Mouse (Mus musculus) adrenal gland, postnatal 25 days (tissue): ENCODE measurements around the gene Calu. TPM values are rescaled to one million over a fixed set of nuclear protein-coding genes. Genes with fewer than 3 reads are reported as not detected.
"Not testable (repeated sequence)": the region's sequence is repeated elsewhere in the genome, so short reads cannot be mapped to it uniquely, and the experiment has no call there.

Experiments used
- DNase-seq: peaks from one replicate; pipeline ENCODE4 v3.0.0; 2021; ENCODE audit warnings: mixed read lengths
- long read RNA-seq: library from polyadenylated mRNA; stranded (forward); transcript quantifications from one replicate; pipeline ENCODE4 v2.0.0, GENCODE M21; 2021
- total RNA-seq: library from RNA; stranded (reverse); gene quantifications from 2 replicates; pipeline ENCODE4 v1.2.3, GENCODE M21; 2021

Calu gene
- total RNA-seq, result 126 and 127 TPM in 2 replicates
- long read RNA-seq, transcript Calu-201 (7 exons, 3,229 nt), result major isoform, 33 of 80 reads
- long read RNA-seq, transcript Calu-202 (7 exons, 2,670 nt), result minor isoform, 24 of 80 reads
- long read RNA-seq, partial matches to known transcripts, result 5 of 80 reads
- long read RNA-seq, other reads (novel, unspliced or antisense), result 18 of 80 reads

DNA sequence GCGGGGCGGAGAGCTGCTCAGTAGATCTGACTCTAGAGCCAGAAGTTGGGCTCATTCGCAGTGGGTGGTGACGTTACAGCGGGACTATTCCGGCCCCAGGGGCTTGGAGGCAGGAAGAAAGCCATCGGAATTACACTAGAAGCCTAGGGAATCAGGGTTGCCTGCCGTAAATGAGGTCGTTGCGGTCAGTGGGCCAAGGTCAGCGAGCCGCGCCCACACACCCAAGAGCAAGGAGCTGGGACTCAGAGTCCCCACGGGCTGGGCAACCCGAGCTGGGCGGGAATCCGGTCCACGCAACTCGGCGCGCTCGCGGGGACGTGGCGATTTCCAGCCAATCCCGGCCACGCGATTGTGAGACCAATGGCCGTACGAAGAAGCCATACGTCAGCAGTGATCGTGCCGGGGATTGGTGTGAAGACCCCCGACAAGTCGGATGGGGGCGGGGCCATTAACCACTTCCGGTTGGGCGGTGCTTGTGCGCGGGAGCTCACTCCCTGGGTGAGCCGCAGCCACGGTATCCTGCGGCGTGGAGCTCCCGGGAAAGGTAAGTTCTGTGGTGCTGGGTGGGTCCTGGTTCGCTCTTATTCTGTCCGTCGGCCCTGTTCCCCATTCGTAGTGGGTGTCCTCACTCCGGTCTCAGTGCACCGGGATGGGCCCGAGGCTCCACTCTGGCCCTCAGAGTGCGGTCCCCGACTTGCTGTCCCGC lies at the start of gene Calu:
Gene Calu (plus strand): TSS at position 405 of the 706 bp plus-strand sequence.
- DNase-seq, result peak; percentile 100

DNA sequence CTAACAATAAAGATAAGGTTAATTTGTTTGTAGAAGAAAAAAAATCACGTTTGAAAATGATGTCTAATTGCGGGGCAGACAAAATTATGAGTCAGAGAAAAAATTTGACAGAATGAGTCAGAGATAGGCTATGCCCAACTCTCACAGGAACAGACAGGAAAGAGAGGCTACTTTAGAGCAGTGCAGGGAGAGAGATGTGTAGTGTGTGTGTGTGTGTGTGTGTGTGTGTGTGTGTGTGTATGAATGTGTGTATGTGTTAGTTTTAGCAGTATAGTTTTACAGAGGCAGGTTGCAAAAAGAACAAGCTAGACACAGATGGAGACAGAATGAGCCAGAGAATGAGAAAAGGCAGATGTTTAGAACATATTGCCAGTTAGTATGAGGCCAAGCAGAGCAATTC lies 48.8 kb upstream of the Calu start:
- DNase-seq, result no peak

DNA sequence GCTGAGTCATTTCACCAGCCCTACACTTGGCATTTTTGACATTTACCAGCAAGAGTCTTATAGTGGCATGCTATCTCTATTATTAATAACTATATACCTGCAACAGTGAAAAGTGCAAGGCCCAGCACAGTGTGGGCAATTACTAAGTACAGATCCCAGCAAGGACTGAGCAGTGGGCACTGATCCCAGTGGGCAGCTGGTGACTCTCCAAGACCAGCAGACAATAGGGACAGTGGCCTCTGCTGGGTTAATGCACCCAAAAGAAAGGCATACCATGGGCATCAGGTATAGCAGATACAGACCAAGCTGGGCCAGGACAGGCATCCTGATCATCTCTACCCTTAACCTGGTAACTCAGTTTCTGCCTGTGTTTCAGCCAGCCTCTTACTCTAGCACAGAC lies 44.6 kb upstream of the Calu start:
- DNase-seq, result no peak

DNA sequence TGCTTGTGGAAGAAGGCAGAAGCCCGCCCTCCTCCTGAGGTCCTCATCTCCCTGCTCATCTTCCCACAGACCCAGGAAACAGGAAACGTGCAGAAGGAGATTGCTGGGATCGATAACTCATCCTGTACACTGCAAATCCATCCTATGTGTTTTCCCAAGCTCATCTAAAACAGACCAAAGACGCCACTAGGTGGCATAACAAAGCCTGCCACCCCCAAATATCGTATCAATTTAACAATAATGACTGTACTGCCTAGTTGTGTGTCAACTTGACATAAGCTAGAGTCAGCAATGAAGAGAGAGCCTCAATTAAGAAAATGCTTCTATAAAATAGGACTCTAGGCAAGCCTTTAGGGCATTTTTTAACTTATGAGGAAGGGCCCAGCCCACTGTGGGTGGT lies 44.1 kb upstream of the Calu start:
- DNase-seq, result no peak

DNA sequence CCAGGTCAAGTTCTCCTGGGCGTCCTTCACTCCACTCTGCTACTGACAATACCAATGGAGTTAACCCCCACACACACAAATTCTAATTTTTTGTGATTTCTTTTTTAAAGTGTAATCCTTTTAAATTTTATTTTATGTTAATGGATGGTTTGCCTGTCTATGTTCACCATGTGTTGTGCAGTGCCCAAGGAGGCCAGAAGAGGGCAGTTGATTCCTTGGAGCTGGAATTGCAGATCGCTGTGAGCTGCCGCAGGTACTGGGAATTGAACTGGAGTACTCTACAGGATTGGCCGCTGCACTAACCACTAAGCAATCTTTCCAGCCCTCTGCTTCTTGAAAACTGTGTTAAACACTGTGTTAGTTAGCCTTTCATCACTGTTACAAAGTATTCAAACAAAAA lies 42.4 kb upstream of the Calu start:
- no peak for DNase-seq

DNA sequence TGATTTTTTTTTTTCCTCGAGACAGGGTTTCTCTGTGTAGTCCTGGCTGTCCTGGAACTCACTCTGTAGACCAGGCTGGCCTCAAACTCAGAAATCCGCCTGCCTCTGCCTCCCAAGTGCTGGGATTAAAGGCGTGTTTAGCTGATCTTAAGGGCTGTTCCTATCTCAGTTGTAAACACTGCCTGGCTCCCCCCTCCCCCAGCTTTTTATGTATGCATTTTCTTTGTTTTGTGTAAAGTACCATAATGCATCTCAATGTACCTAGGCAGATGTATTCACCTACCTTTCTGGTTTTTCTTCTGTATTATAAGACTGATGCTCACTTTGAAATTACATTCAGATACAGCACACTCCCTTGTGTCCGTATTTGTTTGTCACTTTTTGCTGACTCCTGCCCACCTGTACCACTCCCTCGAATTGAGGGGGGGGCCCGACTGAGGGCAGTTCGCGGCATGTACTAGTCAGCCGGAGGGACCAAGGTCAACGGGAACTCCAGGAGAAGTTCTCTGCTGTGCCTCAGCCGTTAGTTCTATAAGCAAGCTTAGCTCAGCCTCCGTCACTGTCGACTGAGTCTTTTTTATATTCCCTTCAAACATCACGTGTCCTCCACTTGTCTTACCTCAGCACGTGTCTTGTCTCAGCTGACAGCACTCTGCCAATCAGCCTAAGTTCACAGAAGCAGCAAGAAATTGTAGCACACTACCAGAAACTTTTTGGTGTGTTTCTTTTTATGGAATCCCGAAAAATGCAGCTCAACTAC lies 38.8 kb upstream of the Calu start:
- DNase-seq, result no peak

DNA sequence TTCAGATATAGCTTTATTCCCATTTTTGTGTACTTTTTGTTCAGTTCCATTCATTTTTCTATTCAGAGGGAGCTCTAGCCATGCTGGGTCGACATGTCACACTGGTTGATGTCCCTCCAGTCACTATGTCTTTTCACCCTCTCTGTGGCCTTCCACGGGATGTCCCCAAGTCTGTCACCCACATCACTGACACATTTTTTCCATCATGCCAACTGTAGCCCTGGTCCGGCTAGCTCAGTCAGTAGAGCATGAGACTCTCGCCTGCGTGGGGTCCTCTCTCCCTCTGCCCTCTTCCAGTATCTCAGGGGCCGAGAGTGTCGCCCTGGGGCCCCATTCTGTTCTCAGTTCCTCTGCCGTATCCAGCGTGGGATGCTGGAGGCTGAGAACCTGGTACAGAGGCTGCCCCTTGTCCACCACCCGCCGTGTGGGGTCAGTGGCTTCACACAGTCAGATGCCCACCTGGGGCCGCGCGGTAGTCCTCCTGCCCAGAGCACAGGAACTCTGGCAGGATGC lies 34.1 kb upstream of the Calu start:
- no peak for DNase-seq

DNA sequence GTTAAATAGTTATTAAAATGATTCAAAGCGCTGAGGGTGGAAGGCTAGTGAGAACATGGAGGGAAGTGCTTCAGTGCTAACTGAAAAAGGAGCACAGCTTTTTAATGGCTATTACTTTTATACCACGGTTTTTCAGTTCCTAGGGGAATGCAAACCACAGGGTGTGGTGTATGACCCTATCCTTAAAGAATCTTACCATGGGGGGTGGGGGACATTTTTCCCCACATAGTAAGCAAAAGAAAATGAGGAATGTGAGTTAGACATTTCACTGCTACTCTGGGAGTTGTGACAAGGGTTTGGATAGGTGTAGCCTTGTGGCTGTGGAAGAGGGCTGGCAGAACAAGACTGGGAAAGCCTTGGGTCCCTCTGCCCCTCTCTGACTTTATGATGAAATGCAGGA lies 30.6 kb upstream of the Calu start:
- no peak for DNase-seq

DNA sequence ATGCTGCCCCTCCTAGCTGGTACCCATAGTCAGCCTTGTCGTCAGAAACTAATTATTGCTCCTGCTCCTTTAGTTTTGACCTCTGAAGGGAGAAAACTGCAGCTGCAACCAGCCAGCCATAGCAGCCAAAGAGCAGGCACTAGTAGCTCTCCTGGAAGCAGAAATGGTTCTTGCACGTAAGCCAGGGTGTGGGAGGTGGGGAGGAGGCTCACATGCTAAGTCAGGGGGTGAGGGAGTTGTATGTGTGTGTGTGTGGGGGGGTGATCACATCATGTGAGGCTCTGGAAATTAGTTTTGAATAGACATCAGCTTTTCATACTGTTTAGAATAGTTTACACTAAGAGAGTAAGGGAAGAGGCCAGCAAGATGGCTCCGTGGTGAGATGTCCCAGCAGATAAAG lies 29.9 kb upstream of the Calu start:
- DNase-seq, result no peak

DNA sequence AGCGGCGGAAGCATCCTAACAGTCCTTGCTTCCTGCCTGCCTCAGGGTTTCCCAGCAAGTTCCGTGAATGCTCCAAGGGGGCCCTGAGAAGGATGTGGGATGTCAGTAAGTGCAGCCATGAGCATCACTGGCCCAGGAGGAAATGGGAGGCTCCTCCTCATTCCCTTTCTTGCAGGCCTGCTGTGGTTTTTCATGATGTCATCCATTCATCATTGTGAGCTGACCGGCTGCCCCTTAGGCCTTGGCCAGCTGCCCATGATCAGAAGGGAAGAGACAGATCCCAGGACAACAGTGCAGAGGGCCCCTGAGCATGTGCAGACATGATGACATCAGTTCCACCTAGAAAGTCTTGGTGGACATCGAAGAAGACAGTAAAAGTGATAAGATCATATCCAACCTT lies 29.0 kb upstream of the Calu start, which contains the start of gene Fam71f1:
Gene Fam71f1 (plus strand): TSS at position 262 of the 400 bp plus-strand sequence.
- DNase-seq, result peak; percentile 67

DNA sequence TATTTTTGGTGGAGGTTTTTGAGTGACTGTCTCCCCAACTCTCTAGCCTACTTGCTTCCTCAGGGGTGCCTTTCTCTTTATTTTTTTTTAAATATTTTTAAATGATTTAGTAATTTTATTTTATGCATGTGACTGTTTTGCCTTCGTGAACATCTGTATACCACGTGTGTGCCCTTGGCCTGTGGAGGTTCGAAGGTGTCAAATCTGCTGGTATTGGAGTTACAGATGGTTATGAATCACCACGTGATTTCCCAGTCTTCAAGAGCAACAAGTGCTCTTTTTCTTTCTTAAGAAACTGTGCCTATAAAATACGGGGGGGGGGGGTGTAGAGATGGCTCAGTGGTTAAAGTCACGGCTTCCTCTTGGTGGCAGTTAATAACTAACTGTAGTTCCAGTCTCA lies 26.3 kb upstream of the Calu start:
- DNase-seq, result no peak

DNA sequence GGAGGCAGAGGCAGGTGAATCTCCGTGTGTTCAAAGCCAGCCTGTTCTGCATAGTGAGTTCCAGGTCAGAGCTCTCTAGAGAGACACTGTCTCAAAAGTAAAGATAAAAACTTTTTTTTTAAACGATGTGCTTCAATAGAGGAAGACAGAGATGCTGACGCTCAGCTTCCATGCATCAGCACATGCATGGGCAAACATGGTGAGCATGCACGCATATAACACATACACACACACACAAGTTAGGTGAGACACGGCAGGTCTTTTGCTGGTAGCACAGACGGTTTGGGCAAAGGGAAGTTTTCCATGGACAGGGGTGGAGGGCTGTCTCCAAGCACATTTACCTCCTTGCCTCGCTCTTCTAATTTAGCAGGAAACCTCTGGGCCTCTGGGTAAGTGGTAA lies 25.7 kb upstream of the Calu start:
- DNase-seq, result no peak

DNA sequence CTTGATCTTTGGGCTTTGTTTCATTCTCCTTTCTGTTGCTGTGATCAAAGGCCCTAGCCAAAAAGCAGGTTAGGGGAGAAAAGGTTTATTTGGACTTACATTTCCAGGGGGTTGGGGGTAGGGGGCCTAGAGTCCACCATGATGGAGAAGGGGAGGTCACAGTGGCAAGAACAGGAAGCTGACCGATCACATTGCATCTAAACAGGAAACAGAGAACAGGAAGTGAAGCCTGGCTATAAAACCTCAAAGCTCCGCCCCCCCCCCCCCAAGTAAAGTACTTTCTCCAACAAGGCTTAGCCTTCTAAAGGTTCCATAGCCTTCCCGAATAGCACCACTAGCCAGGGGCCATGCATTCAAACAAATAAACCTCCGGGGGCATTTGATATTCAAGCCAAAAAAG lies 25.1 kb upstream of the Calu start:
- DNase-seq, result no peak

DNA sequence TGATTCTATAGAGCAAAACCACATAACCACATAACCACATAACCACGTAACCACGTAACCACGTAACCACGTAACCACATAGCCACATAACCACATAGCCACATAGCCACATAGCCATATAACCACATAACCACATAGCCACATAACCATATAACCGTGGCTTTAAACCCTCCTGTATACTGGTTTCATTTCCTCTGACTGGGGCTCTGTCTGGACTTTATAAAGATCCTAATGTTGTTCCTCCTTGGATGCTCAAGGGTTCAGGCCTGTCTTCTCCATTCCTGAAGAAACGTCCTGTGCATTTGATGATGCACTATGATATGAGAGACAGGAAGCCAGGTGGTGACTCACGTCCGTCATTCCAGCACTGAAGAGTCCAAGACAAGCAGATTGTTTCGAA lies 20.9 kb upstream of the Calu start:
- no peak for DNase-seq

DNA sequence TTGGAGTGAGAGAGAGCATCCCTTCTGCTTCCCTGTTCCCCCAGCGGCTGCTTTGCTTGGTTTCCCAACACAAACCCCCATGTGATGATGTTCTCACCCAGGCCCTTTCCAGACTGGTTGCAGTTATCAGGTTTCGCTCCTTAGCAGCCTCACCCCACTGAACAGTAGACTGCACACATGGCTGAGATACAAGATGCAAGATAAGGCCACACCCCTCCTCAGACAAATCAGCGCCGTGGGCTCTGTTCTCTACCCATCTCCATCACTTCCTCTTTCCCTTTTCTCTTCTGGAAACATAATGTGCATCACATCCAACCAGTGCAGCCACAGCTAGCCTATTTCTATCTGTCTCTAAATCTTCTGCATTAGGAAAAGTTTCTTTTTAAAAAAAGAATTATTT lies 18.4 kb upstream of the Calu start:
- DNase-seq, result no peak

DNA sequence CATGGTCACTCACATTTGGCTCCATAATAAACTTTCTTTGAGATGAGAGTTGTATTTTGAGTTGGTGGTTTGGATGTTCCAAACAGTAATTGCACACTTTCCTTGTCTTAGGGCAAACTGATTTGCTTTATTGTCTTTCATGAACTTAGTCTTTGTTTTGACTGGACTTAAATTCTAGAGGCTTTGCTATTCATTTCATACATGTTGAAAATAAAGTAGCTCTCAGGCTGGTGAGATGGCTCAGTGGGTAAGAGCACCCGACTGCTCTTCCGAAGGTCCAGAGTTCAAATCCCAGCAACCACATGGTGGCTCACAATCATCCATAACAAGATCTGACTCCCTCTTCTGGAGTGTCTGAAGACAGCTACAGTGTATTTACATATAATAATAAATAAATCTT lies 1.4 kb upstream of the Calu start:
- not testable (repeated sequence) for DNase-seq

DNA sequence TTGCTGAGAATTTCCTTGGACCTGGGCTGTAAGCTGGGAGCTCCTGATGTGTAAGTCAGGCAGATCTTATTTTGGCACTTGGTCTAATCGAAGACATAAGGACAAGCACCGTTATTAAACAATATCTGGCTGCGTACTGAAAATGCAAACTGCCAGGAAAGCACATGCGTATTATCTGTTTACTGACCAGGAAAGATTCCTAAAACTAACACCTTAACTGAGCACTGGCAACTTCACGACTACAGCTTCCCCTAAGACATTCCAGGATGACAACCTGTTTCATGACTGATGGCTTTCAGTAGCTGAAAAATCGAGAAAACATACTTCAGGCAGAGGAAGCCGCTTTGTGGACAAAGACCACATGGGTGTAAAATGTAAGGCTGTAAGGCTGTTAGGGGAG lies 680 bp upstream of the Calu start:
- no peak for DNase-seq

DNA sequence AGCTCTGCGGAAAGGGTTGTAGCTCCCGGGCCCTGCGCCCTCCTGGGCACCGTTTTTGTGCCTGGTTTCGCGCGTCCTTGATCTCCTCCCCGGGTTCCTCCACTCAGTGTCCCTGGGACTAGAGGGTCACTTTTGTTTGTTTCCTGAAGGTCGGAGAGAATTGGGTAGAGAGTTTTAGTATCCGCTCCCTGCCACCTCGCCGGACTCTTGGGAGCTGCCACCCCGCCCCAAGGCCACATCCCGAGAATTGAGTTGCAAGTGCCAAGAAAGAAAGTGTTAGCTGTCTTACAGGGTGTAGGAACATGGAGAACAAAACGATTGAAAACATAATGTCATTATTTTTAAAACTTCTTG lies 479 bp downstream of the Calu start:
- no peak for DNase-seq

DNA sequence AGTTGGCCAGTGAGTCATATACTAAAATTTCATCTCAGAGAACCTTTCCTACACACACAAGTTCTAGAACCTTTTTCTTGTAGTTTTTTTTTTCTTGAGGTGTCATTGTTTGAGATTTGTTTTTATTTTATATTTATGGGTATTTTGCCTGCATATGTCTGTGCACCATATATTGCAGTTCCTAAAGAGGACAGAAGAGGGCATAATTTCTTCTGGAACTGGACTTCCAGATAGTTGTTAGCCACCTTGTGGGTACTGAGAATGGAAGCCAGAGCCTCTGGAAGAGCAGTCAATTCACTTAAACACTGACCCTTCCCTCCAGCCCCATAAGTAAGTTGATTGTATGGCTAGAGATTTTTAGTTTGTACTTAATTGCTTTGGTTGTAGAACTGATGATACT lies 3.7 kb downstream of the Calu start:
- DNase-seq, result no peak

DNA sequence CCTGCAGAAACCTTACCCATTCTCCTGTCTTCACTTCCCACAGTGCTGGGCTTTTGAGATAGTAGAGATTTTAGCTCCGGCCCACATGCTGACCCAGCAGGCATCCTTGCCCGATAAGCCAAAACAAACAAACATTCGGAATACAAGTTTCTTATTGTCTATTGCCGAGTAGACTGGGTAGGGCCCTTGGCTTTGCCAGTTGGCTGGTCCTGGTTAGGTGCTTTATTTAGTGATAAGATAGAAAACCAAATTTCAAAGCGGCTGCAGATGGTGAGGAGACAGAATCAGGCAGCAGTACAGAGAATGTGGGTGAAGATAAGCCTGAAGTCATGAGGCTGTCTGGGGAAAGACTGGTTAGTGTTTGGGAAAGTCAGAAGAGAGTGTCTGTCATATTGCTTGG lies 4.9 kb downstream of the Calu start:
- DNase-seq, result no peak

DNA sequence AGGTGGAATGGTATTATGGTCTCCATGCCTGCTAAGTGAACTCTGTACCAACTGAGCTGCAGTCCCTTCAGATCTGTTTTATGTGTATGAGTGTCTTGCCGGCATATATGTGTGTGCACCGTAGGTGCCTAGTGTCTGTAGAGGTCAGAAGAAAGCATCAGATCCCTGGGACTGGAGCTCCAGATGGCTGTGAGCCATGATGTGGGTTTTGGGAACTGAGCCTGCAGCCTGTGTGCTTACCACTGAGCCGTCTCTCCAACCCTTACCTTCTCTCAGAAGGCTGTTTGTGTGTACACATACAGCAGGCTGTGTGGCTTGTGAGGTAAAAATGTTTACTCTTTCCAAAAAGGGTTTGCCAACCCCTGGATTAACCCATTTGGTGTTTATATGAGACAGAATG lies 11.5 kb downstream of the Calu start:
- DNase-seq, result no peak

DNA sequence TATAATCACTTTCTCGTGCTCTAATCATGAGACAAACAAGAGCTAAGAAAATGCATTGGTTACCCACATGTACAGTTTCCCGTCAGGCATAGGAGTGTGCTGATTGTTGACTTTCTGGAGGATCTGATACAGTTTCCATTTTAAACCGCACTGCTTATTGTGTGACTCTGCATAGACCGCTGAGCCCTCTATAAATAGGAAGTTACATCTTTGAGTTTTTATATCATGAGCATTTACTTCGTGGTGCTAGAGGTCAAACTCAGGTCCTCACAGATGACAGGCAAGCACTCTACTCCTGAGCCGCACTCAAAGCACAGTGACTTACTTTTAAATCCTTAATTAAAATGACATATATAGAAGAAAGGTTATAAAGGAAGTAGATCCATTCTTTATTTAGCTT lies 12.3 kb downstream of the Calu start:
- no peak for DNase-seq
